In the genomic region with DNA sequence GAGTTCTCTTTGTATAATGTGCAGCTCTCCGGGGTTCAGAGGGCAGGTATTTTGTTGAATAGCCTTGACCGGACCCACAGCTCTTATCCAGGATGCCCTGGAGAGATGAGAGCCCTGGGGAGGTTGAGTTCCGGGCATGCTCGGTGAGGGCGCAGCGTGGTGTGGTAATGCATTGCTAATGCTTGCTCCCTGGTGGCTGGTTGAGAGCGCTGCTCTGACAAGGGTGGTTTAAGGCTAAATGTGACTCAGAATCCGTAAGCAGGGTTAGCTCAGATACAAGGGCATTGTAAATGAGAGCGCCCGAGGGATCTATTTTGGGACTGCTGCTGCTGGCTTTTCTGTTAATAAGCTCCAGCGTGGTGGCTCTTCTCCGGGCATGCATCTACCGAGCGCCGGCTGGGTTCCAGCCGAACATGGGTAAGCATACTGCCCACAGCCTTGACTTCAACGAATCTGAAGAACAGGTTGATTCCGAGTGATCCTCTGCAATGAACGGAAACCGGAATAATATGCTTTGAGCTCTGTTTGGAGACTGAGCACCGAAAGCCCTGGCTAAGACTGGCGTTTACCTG, we compare ENCODE assay signal across 9 mouse cellular contexts. TPM values are rescaled to one million over a fixed set of nuclear protein-coding genes. Genes with fewer than 3 reads are reported as not detected.
DNase-seq lines count a peak whose midpoint lies in the region; ATAC-seq lines count a peak whose summit lies in the region.
"Had no signal": no experiment of that assay in that cellular context is flagged by ENCODE, and none has a peak within 500 bp of the region (broad histone marks: within the 10 kb centered on the region; RNA-seq: fewer than 3 reads in every experiment).

No protein-coding gene starts in this region.

- H3K9ac ChIP-seq in neural tube, embryonic 11.5 days (ENCODE audit: low read length), result no peak overlapping the region
- no peak overlapping the region for H3K9ac ChIP-seq in embryonic facial prominence, embryonic 15.5 days
- 0 out of 2 replicates have a peak overlapping the region, but pooled peaks have one; percentile 4 for H3K9ac ChIP-seq in neural tube, embryonic 14.5 days (replicated peaks; ENCODE audit: low read depth, low read length)
- H3K9ac ChIP-seq: liver, embryonic 13.5 days had no signal

- no peaks in the 10 kb centered on the region for H3K9me3 ChIP-seq in neural tube, embryonic 11.5 days (ENCODE audit: control insufficient read depth, low read length)
- H3K9me3 ChIP-seq in embryonic facial prominence, embryonic 15.5 days (replicated peaks), result no peaks in the 10 kb centered on the region
- no peaks in the 10 kb centered on the region for H3K9me3 ChIP-seq in neural tube, embryonic 14.5 days (ENCODE audit: control insufficient read depth, low read length)

- intact Hi-C loops in heart, postnatal 10 days (cut with DNase I), result no loop called here

- ATAC-seq in neural tube, embryonic 11.5 days (ENCODE audit: insufficient read depth, low FRiP score, low TSS enrichment), result no peak; the same call in 1 of the 2 replicates
- ATAC-seq in embryonic facial prominence, embryonic 15.5 days (ENCODE audit: insufficient number of reproducible peaks, low FRiP score, low TSS enrichment, low read depth), result peak; percentile 65; the same call in 1 of the 2 replicates
- peak; percentile 54; the same call in 1 of the 2 replicates for ATAC-seq in neural tube, embryonic 14.5 days (ENCODE audit: low read depth)

- no peaks in the 10 kb centered on the region for H3K4me1 ChIP-seq in neural tube, embryonic 11.5 days (ENCODE audit: control insufficient read depth, insufficient read depth, low read length)
- H3K4me1 ChIP-seq in embryonic facial prominence, embryonic 15.5 days, result no peaks in the 10 kb centered on the region; the same call in 1 of the 2 replicates
- H3K4me1 ChIP-seq in neural tube, embryonic 14.5 days (ENCODE audit: control insufficient read depth, insufficient read depth, low read length), result 0 out of 2 replicates have a peak, but pooled peaks cover 5% of the 10 kb centered on the region

- peak overlapping the region; percentile 8; the same call in 1 of the 2 replicates for H3K4me2 ChIP-seq in neural tube, embryonic 11.5 days (ENCODE audit: low read depth)
- peak overlapping the region; percentile 31 for H3K4me2 ChIP-seq in embryonic facial prominence, embryonic 15.5 days (replicated peaks)
- peak overlapping the region; percentile 27 for H3K4me2 ChIP-seq in neural tube, embryonic 14.5 days (ENCODE audit: low read depth, low read length)
- H3K4me2 ChIP-seq: liver, embryonic 13.5 days had no signal

- no peaks in the 10 kb centered on the region for H3K36me3 ChIP-seq in neural tube, embryonic 11.5 days (ENCODE audit: control insufficient read depth, insufficient read depth, low read length)
- H3K36me3 ChIP-seq in embryonic facial prominence, embryonic 15.5 days, result no peaks in the 10 kb centered on the region
- H3K36me3 ChIP-seq in neural tube, embryonic 14.5 days (ENCODE audit: control insufficient read depth, insufficient read depth, low read length), result no peaks in the 10 kb centered on the region

- H3K4me3 ChIP-seq in neural tube, embryonic 11.5 days (ENCODE audit: low read depth, low read length), result no peak overlapping the region
- H3K4me3 ChIP-seq in embryonic facial prominence, embryonic 15.5 days (replicated peaks), result peak overlapping the region; percentile 7; the same call in 1 of the 2 replicates
- peak overlapping the region; percentile 7 for H3K4me3 ChIP-seq in neural tube, embryonic 14.5 days (ENCODE audit: low read depth, low read length)
- H3K4me3 ChIP-seq: liver, embryonic 13.5 days had no signal

- no peak overlapping the region for H3K27ac ChIP-seq in neural tube, embryonic 11.5 days (ENCODE audit: low read depth, low read length)
- no peak overlapping the region for H3K27ac ChIP-seq in embryonic facial prominence, embryonic 15.5 days (replicated peaks)
- peak overlapping the region; percentile 64 for H3K27ac ChIP-seq in neural tube, embryonic 14.5 days (ENCODE audit: low read depth, low read length)
- H3K27ac ChIP-seq: liver, embryonic 13.5 days had no signal

- no peaks in the 10 kb centered on the region for H3K27me3 ChIP-seq in neural tube, embryonic 11.5 days (ENCODE audit: control insufficient read depth, insufficient read depth, low read length)
- H3K27me3 ChIP-seq in embryonic facial prominence, embryonic 15.5 days, result no peaks in the 10 kb centered on the region
- no peaks in the 10 kb centered on the region for H3K27me3 ChIP-seq in neural tube, embryonic 14.5 days (ENCODE audit: control insufficient read depth, insufficient read depth, low read length)
- H3K27me3 ChIP-seq: liver, embryonic 13.5 days had no signal

- 37% methylated on average over 22 of the region's 22 CpGs for WGBS in neural tube, embryonic 11.5 days
- 26% methylated on average over 22 of the region's 22 CpGs for WGBS in embryonic facial prominence, embryonic 15.5 days
- WGBS in neural tube, embryonic 14.5 days, result 27% methylated on average over 22 of the region's 22 CpGs

- peak; percentile 46 for DNase-seq in neural tube, embryonic 11.5 days (ENCODE audit: low spot score)
- DNase-seq in neural tube, embryonic 10.5 days (ENCODE audit: extremely low spot score, low spot score), result no peak
- DNase-seq in heart, postnatal 10 days, result peak; percentile 64 to 66
- peak; percentile 36 to 45 for DNase-seq in layer of hippocampus, adult 8-10 months (ENCODE audit: low spot score in 2 of 2)
- DNase-seq in thymus, adult 18-20 months, result no peak
- no peak for DNase-seq in ovary, adult 18-20 months (ENCODE audit: low spot score)
- DNase-seq: liver, embryonic 13.5 days had no signal

RNA-seq across cellular contexts. Expression of gene Alox5ap, which starts 14.8 kb away (rescaled TPM):
- 6.0 and 6.6 TPM in 2 replicates for polyA plus RNA-seq in neural tube, embryonic 11.5 days (2014; fragmentation: Nextera tagmentation; extraction: Ambion mirVana)
- 18.0 and 24.0 TPM in 2 replicates for polyA plus RNA-seq in embryonic facial prominence, embryonic 15.5 days (2015; fragmentation: Nextera tagmentation; extraction: Ambion mirVana)
- 10 to 100 TPM; 10.1 to 12.0 TPM for total RNA-seq in heart, postnatal 10 days (2021)
- 10 to 100 TPM; 10.3 to 19.4 (median 11.9) TPM for total RNA-seq in layer of hippocampus, adult 8-10 months (2022)
- polyA plus RNA-seq in neural tube, embryonic 14.5 days (2014; fragmentation: Nextera tagmentation; extraction: Ambion mirVana), result 11.0 and 13.3 TPM in 2 replicates

Comparison
In these comparisons a context has a peak if more than half of its experiments do, and no peak if none do; other contexts are left out.
1. DNase-seq: peak in neural tube, embryonic 11.5 days (single experiment), heart, postnatal 10 days (2 of 2) and layer of hippocampus, adult 8-10 months (2 of 2); none in neural tube, embryonic 10.5 days (single experiment), thymus, adult 18-20 months (0 of 2) and ovary, adult 18-20 months (single experiment).
2. Peak in every context shown above with its lines, with median percentiles within 50 percentile points of each other: H3K4me2 ChIP-seq.